ENCODE assay signal across 11 mouse cellular contexts in the genomic region with DNA sequence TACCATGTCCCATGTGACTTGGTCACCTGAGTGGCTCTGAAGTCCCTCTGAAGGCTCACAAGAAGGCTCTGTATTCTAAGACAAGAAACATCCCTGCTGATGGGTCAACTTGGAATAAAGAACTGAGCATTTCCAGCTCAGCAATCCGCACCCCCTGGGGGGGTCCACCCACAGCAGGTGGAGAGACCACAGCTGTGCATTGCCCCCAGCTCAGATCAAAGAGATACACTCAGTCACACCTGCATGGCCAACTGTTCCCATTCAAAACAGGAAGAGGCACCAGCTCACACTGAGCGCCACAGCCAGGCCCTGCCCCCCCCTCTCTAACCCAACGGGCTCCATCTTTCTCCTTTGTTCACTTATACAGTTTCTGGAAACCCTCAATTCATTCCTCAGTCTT. TPM values are rescaled to one million over a fixed set of nuclear protein-coding genes. Genes with fewer than 3 reads are reported as not detected.
DNase-seq lines count a peak whose midpoint lies in the region; ATAC-seq lines count a peak whose summit lies in the region.
"Had no signal": no experiment of that assay in that cellular context is flagged by ENCODE, and none has a peak within 500 bp of the region (broad histone marks: within the 10 kb centered on the region; RNA-seq: fewer than 3 reads in every experiment).

No protein-coding gene starts in this region.

- no peak overlapping the region for H3K9ac ChIP-seq in hindbrain, embryonic 14.5 days
- H3K9ac ChIP-seq in hindbrain, embryonic 12.5 days: no peak overlapping the region
- H3K9ac ChIP-seq: heart, embryonic 13.5 days; limb, embryonic 12.5 days had no signal

- no peaks in the 10 kb centered on the region for H3K9me3 ChIP-seq in hindbrain, embryonic 14.5 days (ENCODE audit: control insufficient read depth, low read length)
- no peaks in the 10 kb centered on the region for H3K9me3 ChIP-seq in hindbrain, embryonic 12.5 days (replicated peaks)
- H3K9me3 ChIP-seq: heart, embryonic 13.5 days; limb, embryonic 12.5 days; midbrain, embryonic 10.5 days had no signal

- H3K27me3 ChIP-seq in hindbrain, embryonic 14.5 days (ENCODE audit: control insufficient read depth, insufficient read depth, low read length): no peaks in the 10 kb centered on the region
- no peaks in the 10 kb centered on the region for H3K27me3 ChIP-seq in hindbrain, embryonic 12.5 days
- H3K27me3 ChIP-seq: heart, embryonic 13.5 days; limb, embryonic 12.5 days; Patski had no signal

- H3K4me2 ChIP-seq in hindbrain, embryonic 14.5 days (replicated peaks): no peak overlapping the region
- no peak overlapping the region for H3K4me2 ChIP-seq in hindbrain, embryonic 12.5 days (replicated peaks)
- H3K4me2 ChIP-seq: heart, embryonic 13.5 days; limb, embryonic 12.5 days had no signal

- no peak overlapping the region for H3K27ac ChIP-seq in hindbrain, embryonic 14.5 days
- H3K27ac ChIP-seq in hindbrain, embryonic 12.5 days: no peak overlapping the region
- H3K27ac ChIP-seq: heart, embryonic 13.5 days; limb, embryonic 12.5 days; midbrain, embryonic 10.5 days had no signal

- peaks cover 6% of the 10 kb centered on the region for H3K4me1 ChIP-seq in hindbrain, embryonic 14.5 days (replicated peaks; ENCODE audit: control insufficient read depth, insufficient read depth, low read length)
- H3K4me1 ChIP-seq in hindbrain, embryonic 12.5 days: peaks cover 11% of the 10 kb centered on the region

- DNase-seq in hindbrain, embryonic 14.5 days (ENCODE audit: low spot score): no peak
- peak; percentile 92 for DNase-seq in A20 (ENCODE audit: low read depth, low spot score)
- peak; percentile 40 to 62 for DNase-seq in CD8-positive naive resting alpha-beta T cell, adult 2 months (ENCODE audit: low read depth in 2 of 2, low spot score in 2 of 2)
- peak; percentile 22 to 31 for DNase-seq in spleen, postnatal 14 days (ENCODE audit: low spot score in 2 of 2)
- no peak for DNase-seq in cerebellum, adult 9-11 months

- 77% methylated on average over 3 of the region's 3 CpGs for WGBS in hindbrain, embryonic 14.5 days
- 73% methylated on average over 3 of the region's 3 CpGs for WGBS in hindbrain, embryonic 12.5 days

- H3K36me3 ChIP-seq in hindbrain, embryonic 14.5 days (replicated peaks; ENCODE audit: control insufficient read depth, insufficient read depth): peaks cover 26% of the 10 kb centered on the region
- H3K36me3 ChIP-seq in hindbrain, embryonic 12.5 days: peaks cover 21% of the 10 kb centered on the region

- H3K4me3 ChIP-seq in hindbrain, embryonic 14.5 days (replicated peaks; ENCODE audit: low read length): no peak overlapping the region
- H3K4me3 ChIP-seq in hindbrain, embryonic 12.5 days: no peak overlapping the region
- H3K4me3 ChIP-seq: heart, embryonic 13.5 days; limb, embryonic 12.5 days; midbrain, embryonic 10.5 days had no signal

- ATAC-seq in hindbrain, embryonic 14.5 days (ENCODE audit: low FRiP score): peak; percentile 35; the same call in 1 of the 2 replicates
- ATAC-seq in hindbrain, embryonic 12.5 days (ENCODE audit: low FRiP score): no peak
- no peak for ATAC-seq in activated CD4-positive, CD25-positive, alpha-beta regulatory T cell, adult 4 months
- ATAC-seq: Patski had no signal

RNA-seq across cellular contexts. Expression of a gene that starts 6.4 kb away (rescaled TPM):
- polyA plus RNA-seq in hindbrain, embryonic 14.5 days (2014; fragmentation: Nextera tagmentation; extraction: Ambion mirVana): 414 and 480 TPM in 2 replicates
- 445 and 471 TPM in 2 replicates for polyA plus RNA-seq in hindbrain, embryonic 12.5 days (2016; fragmentation: Nextera tagmentation; extraction: Ambion mirVana)
- 100 to 1,000 TPM; 339 to 401 TPM for polyA plus RNA-seq in activated CD4-positive, CD25-positive, alpha-beta regulatory T cell, adult 4 months (2017; shearing (Covaris generic))

RNA-seq across cellular contexts. Expression of a gene that starts 8.3 kb away (rescaled TPM):
- polyA plus RNA-seq in hindbrain, embryonic 14.5 days (2014; fragmentation: Nextera tagmentation; extraction: Ambion mirVana): 10.2 and 10.5 TPM in 2 replicates
- 18.3 and 19.8 TPM in 2 replicates for polyA plus RNA-seq in hindbrain, embryonic 12.5 days (2016; fragmentation: Nextera tagmentation; extraction: Ambion mirVana)
- 10 to 100 TPM; 26.1 to 30.9 TPM for polyA plus RNA-seq in activated CD4-positive, CD25-positive, alpha-beta regulatory T cell, adult 4 months (2017; shearing (Covaris generic))

RNA-seq across cellular contexts. Expression of a gene that starts 15.6 kb away (rescaled TPM):
- polyA plus RNA-seq in hindbrain, embryonic 14.5 days (2014; fragmentation: Nextera tagmentation; extraction: Ambion mirVana): 64.5 and 64.6 TPM in 2 replicates
- polyA plus RNA-seq in hindbrain, embryonic 12.5 days (2016; fragmentation: Nextera tagmentation; extraction: Ambion mirVana): 47.2 and 49.4 TPM in 2 replicates
- 10 to 100 TPM; 22.6 to 27.2 TPM for polyA plus RNA-seq in activated CD4-positive, CD25-positive, alpha-beta regulatory T cell, adult 4 months (2017; shearing (Covaris generic))

RNA-seq across cellular contexts. Expression of a gene that starts 55.2 kb away (rescaled TPM):
- polyA plus RNA-seq in hindbrain, embryonic 14.5 days (2014; fragmentation: Nextera tagmentation; extraction: Ambion mirVana): 43.0 and 44.7 TPM in 2 replicates
- polyA plus RNA-seq in hindbrain, embryonic 12.5 days (2016; fragmentation: Nextera tagmentation; extraction: Ambion mirVana): 30.6 and 34.8 TPM in 2 replicates
- 10 to 100 TPM in 1 of 2 experiments, 1 to 10 TPM in 1; 9.0 to 16.1 TPM for polyA plus RNA-seq in activated CD4-positive, CD25-positive, alpha-beta regulatory T cell, adult 4 months (2017; shearing (Covaris generic))

Comparison
In these comparisons a context has a peak if more than half of its experiments do, and no peak if none do; other contexts are left out.
1. DNase-seq: peak in A20 (single experiment), CD8-positive naive resting alpha-beta T cell, adult 2 months (2 of 2) and spleen, postnatal 14 days (2 of 2); none in hindbrain, embryonic 14.5 days (single experiment) and cerebellum, adult 9-11 months (single experiment).